Mouse (Mus musculus): Measurements from ENCODE around the gene Gm10097.

Gene Gm10097

DNA sequence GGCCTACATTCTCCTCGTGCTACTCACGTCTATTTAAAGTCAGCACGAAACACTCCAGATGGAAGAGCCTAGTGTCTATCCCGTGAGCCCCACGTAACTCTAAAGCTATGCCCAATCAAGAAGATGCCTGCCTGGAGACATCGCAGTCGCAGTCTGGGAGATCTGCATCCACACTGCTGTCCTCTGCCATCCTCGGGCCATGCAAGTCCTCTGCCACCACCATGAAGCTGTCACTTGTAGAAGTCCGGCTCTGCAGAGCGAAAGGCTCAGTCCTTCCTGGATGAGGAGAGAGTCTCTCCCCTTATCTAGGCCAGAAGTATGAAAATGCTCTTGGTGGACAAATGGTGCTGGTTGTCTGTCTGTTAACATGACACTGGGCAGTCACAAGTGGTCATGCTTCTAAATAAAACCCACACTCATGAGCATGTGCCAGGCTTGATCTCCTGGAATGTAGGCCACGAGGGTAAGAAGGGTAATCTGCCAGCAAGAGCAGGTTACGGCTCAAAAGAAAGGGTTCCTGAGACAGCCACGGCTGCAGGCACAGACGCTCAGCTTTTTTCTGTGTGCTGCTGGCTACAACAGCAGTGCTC, at the start of gene Gm10097:
Gene Gm10097, plus strand, starts transcription at position 517 of the 590 bp plus-strand sequence.
- no peak for DNase-seq

- DNase-seq: no peak
These were observed 43.1 kb upstream of the Gm10097 start for GRCm38 (mm10) chr10:5025906-5026305.

GRCm38 (mm10) chr10:5027208-5027607, 41.8 kb upstream of the Gm10097 start:
- DNase-seq: no peak

DNA sequence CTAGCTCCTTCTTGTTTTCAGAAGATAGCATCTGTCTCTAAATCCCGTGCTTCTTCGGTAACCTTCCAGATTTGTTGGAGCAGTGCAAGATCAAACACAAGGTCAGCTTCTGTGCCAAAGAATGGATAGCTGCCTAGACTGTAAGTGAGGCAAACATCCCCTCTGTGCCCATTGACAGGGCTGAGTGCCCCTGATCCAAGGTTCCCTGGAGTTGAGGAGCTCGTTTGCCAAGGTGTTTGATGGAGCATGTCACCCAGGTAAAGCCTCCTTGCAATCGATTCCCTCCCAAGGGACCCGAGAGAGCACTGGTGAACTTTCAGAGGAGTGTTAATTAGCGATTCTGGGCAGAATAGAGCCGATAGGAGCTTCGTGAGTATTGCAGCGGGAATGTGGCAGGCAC, 40.7 kb upstream of the Gm10097 start:
- DNase-seq: no peak

DNA sequence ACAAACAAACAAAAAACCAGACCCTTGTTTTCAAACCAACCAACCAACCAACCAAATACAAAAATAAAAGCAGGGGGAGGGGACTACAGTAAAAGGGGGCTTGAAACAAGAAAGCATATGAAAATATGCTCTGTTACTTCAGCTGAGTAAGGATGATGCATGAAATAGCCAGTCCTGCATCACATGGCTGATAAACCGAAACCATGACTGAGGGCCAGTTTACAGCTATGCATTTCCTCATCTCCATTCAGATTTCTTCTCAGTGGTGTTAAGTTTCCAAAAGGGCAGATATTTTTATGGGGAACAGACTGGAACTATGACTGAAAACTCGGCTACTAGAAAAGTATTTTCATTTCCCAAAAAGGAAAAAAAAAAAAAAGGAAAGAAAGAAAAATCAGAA, 39.8 kb upstream of the Gm10097 start:
- no peak for DNase-seq

DNA sequence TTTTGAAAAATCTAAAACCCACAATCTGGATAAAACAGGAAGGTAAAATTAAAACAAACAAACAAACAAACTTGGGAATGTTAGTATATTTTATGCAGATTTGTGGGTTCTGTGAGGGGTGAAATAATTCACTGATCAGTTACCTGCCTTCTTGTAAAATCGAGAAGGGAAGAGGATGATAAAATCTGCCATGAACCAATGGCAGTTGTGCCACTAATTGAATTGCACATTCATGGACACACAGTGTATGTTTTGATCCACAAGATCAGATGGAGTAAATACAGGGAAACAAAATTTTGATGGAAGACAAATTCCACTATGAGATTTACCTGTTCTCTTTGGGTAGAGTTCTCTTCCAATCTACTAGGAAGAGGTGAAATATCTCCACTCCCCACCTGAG, 39.1 kb upstream of the Gm10097 start:
- no peak for DNase-seq

DNA sequence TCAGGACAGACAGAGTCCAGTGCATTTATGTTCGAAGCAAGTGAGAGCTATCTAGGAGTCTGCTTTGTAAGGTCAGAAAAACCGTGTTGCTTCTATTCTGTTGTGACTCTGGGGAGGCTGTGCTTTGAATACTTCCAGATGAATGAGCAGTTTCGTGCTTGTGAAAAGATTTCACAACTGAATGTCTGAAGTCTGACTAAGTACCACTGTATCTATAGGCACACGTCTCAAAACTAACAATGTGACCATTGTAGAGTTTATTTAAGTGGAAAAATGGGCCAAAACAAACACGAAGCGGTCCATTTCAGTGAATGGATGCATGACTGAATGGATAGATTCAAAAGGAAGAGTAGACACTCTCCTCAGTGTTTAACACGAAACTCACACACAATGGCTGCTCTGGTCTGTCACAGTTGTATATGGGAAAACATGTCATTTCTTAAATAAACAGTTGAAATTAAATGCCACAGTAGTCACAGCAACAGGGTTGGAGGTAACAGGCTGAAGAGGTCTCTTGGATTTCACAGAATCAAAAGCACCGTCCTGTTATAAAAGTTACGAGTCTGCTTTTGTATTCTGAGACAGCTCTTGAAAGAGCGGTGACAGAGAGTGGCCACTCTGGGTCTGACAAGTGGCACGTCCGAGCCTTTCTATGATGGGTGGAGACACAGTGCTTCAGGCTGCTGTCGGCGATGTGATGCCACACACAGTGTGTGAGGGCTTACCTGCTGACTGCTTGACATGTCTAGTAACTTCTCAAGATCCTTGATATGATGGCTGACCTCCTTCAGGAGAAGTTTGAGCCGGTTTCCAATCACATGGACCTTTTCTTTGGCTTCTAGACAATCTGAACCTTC, 36.6 kb upstream of the Gm10097 start:
- DNase-seq: no peak

GRCm38 (mm10) chr10:5041254-5041653, 27.7 kb upstream of the Gm10097 start:
- DNase-seq: no peak

GRCm38 (mm10) chr10:5044481-5044880, 24.5 kb upstream of the Gm10097 start:
- no peak for DNase-seq

DNA sequence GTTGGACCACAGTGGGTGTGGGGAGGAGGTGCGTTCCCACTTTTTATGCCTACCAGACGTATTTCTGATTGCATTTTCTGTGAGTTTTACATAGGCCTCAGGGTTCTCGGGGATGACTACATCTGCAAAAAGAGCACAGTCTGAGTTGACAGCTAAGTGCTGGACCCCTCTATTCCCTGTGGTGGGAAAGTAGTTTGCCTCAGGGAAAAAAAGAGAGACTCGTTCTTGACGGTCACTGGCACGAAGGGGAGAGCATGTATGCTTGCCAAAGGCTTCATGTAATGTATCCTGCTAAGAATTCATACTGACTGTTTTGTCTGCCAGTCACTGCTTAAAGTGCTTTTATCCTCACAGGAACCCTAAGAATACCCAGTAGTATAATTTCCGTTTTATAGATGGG, 23.8 kb upstream of the Gm10097 start:
- DNase-seq: no peak

DNA sequence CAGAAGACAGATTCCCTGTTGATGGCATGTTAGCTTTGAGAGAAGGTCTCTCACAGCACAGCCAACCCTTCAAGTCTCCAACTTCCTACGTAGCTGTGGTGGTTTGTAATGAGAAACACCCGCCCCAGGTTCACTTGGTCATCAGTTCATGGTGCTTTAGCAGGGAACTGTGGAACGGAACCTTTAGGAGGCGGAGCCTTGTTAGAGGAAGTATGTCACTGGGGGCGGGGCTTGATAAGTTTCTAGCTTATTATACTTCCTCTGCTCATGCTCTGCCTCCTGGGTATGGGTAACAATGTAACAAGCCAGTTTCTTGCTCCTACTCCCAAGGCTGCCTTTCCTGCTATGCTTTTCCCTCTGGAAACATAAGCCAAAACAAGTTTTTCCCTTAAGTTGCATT, 23.3 kb upstream of the Gm10097 start:
- DNase-seq: no peak

DNA sequence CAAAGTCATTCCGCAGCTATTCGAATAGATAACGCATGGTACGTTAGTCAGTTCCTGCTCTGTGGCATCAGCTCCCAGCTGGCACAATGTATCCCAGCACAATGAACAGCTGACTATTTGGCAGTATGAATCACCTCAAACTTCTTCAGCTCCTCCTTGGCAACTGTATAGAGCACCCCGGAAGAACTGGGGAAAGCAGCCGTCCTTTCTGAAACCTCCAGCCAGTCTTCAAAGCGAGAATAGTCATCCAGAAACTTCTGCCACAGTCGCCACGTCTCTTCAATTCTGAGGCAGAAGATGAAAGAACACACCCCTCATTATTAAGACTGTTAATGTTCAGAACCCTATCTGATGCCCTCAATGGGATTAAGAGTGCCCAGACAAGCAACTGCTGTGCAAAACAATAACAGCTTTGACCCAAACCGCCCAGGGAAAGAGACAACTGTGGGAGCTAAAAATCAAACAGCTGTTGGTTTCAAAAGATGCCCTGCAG, 12.7 kb upstream of the Gm10097 start:
- DNase-seq: no peak

GRCm38 (mm10) chr10:5056940-5057339, 12.1 kb upstream of the Gm10097 start:
- no peak for DNase-seq

- no peak for DNase-seq
These were observed 11.3 kb upstream of the Gm10097 start for GRCm38 (mm10) chr10:5057661-5058060.

DNA sequence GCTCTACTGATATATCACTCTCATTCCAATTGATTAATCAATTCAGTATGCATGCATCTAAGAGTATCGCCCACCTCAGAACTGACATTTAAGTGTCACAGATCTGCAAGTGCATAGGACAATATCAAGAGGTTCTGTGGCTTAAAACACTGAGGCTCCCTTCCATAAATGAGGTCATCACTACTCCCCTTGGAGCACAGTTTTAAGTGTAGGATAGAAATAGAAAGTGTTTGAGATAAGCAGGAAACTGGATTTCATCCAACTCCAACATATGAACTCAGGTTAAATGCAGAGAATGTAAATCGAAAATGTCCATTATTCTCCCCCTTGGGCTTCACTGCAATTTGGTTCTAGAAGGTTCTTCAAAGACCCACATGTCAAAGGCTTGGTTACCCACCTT, 10.1 kb upstream of the Gm10097 start:
- DNase-seq: no peak

DNA sequence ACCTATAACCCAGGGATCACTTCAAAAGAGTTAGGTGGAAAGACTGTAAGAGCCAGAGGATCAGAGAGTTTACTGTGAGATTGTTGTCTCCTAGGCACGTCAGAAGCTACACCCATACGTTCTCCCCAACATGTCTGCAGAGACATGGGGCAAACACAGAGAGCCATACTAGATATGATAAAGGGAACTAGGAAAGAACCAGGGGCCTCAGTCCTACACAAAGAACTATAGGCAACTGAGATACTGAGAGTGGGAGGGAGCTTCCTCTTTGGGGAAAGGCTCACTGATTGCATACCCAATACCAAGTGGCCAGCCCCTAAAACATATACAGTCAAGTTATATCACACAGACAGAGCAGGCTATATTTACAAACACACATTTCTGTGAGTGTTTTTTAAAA, 9.0 kb upstream of the Gm10097 start:
- DNase-seq: no peak

- DNase-seq: no peak
These were observed 1.9 kb upstream of the Gm10097 start for GRCm38 (mm10) chr10:5067113-5067512.

GRCm38 (mm10) chr10:5070168-5070940, 1.4 kb downstream of the Gm10097 start:
- DNase-seq: no peak

- no peak for DNase-seq
These were observed 1.9 kb downstream of the Gm10097 start for GRCm38 (mm10) chr10:5070941-5071231.

GRCm38 (mm10) chr10:5072054-5072453, 3.1 kb downstream of the Gm10097 start:
- DNase-seq: no peak

DNA sequence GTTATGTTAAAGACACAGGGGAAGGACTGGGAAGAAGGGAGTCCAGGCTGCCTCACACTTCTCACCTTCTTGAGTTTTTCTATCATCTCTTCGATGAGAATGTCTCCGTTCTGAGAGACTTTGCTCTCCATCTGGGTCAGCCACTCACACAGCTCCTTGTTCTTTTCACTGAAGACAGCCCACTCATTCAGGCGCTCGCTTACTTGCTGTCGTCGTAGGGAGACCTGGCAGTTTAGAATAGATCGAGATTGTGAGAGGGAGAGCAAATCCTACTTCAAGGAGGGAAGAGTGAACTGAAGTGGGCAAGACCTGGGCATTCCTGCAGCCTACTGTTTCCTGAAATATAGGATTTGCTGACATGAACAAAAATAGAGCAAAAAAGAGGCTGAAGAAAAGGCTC, 6.7 kb downstream of the Gm10097 start:
- DNase-seq: no peak

DNA sequence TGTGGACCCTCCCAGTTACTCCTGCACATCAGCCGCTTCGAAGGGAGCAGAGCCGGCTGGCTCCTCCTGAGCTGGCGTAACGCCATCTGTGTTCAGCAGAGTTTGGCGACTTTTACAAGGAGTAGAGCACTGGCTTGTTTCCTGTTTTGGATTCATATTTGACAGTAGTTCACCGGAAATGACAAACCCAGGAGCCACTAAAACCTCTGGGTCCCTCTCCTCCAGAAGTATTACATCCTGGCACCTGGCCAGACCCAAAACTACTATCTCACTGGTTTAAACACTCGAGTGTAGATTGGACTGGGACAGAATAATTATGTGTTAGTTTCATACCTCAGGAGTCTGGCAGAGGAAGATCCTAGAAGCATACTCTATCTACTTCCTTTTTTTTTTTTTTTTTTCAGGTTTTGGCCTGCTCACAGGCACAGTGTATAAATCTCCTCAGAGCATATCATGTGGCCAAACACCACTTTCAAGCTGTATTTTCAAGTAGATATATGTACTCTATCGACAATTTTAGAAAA, 11.0 kb downstream of the Gm10097 start:
- peak; percentile 20 for DNase-seq

DNA sequence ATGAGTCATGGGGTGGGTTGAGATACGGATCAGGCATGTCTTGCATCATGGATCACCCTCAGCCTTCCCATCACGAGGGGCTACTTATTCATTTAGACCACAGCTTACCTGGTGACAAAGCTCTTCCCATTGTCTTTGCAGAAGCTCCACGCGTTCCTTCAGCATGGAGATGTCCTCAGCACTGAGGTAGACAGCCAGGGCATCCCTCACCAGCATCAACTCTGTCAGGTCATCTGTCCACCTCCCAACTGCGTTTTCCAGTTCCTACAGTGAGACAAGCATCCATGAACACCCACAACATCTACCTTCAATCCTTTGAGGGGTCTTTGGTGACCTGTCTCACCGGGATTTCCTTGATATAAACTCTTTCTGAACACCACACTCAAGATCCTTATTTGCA, 14.7 kb downstream of the Gm10097 start:
- no peak for DNase-seq

GRCm38 (mm10) chr10:5085792-5086191, 16.8 kb downstream of the Gm10097 start:
- DNase-seq: no peak
